Mouse (Mus musculus) heart, adult 2 months (tissue): ENCODE measurements around the gene Ush1c. TPM values are rescaled to one million over a fixed set of nuclear protein-coding genes. Genes with fewer than 3 reads are reported as not detected.
"Not testable (repeated sequence)": the region's sequence is repeated elsewhere in the genome, so short reads cannot be mapped to it uniquely, and the experiment has no call there.

Source experiments
- DNase-seq, 2 experiments: peaks; one replicate each; pipeline ENCODE4 v3.0.0; 2021
- H3K27ac ChIP-seq: fragments of 200-600 bp; 2 replicates; pipeline ENCODE4 v1.8.1; 2022
- H3K27me3 ChIP-seq: fragments of 200-500 bp; 2 replicates; pipeline ENCODE4 v1.6.1; 2012; ENCODE audit warnings: mild to moderate bottlenecking, low read length, inconsistent platforms, mixed read lengths; ENCODE audit not compliant: control insufficient read depth, insufficient read depth
- H3K36me3 ChIP-seq: fragments of 200-500 bp; 2 replicates; pipeline ENCODE4 v1.6.1; 2012; ENCODE audit warnings: low read length, inconsistent platforms; ENCODE audit not compliant: control insufficient read depth, insufficient read depth
- H3K4me1 ChIP-seq: fragments of 200-500 bp; 2 replicates; pipeline ENCODE4 v1.6.1; 2011; ENCODE audit warnings: low read length; ENCODE audit not compliant: control insufficient read depth, insufficient read depth
- H3K4me3 ChIP-seq: fragments of 200-600 bp; 2 replicates; pipeline ENCODE4 v1.8.1; 2022
- H3K79me2 ChIP-seq: fragments of 200-500 bp; replicated peaks from 2 replicates; pipeline ENCODE4 v1.6.1; 2012; ENCODE audit warnings: mild to moderate bottlenecking, inconsistent platforms, low read length, moderate library complexity, mixed read lengths; ENCODE audit not compliant: control insufficient read depth, insufficient read depth
- H3K9ac ChIP-seq: fragments of 200-500 bp; 2 replicates; pipeline ENCODE4 v1.6.1; 2012; ENCODE audit warnings: low read depth, mild to moderate bottlenecking, control low read depth, inconsistent platforms, low read length, mixed read lengths
- CTCF ChIP-seq: fragments of 200-600 bp; IDR thresholded peaks from 2 replicates; pipeline ENCODE4 v1.8.1; 2022; ENCODE audit warnings: antibody characterized with exemption, mild to moderate bottlenecking, moderate library complexity
- EP300 ChIP-seq: fragments of 200-500 bp; IDR thresholded peaks from 2 replicates; pipeline ENCODE4 v1.6.1; 2011; ENCODE audit warnings: low read depth, low read length, control low read depth; ENCODE audit not compliant: insufficient read depth
- POLR2A ChIP-seq: fragments of 200-500 bp; IDR thresholded peaks from 2 replicates; pipeline ENCODE4 v1.6.1; 2011; ENCODE audit warnings: mild to moderate bottlenecking, low read depth, low read length, control low read depth; ENCODE audit not compliant: insufficient read depth
- WGBS: fragments of 180-500 bp; shearing (Covaris S2); methylation state at CpG from one replicate; pipeline ENCODE4 v1.1.7; 2018; 5-methylcytosine and 5-hydroxymethylcytosine counted together
- intact Hi-C: fragments of 180-260 bp; cut with DNase I; formaldehyde crosslinking; loops from one replicate; pipeline ENCODE4 v1.15.1; 2025
- polyA plus RNA-seq: library from polyadenylated mRNA; depleted of rRNA; stranded (reverse); fragments of >200 nt; gene quantifications from 2 replicates; pipeline ENCODE4 v1.2.3, GENCODE M21; 2012
- total RNA-seq, 2 experiments: library from RNA; stranded (reverse); gene quantifications; 2 replicates each; pipeline ENCODE4 v1.2.3; 2021

Gene Ush1c
- total and polyA plus RNA-seq, 3 experiments, result 4.0 to 5.5 (median 5.1) TPM

DNA sequence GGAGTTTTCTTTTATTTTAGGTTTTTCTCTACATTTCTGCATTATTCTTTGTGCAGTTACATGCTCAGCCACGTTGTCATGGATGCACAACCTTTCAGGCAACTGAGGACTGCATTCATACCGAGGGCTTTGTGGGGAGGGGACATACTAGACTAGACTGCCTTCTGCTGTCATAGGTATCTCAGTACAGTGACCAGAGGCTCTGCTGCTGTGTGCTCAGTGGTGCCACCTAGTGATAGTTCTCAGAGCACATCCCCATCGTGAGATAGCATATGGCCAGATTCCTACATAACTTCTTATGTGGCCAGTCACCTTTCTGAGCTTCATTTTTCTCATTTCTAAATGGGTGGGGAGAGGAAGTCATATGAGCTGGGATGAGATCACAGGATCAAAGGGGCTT, 56.7 kb downstream of the Ush1c start:
- no peaks in the 10 kb centered on the region for H3K36me3 ChIP-seq
- TF ChIP-seq CTCF, result peak; percentile 88
- 0 out of 2 replicates have a peak, but pooled peaks have one; percentile 19 for TF ChIP-seq EP300
- no peak for TF ChIP-seq POLR2A
- no peak overlapping the region for H3K4me3 ChIP-seq
- intact Hi-C loops, result loop anchor here (1.0 kb wide), 1 partner anchor 85 kb away; no protein-coding TSS in a partner anchor
- no peak overlapping the region for H3K9ac ChIP-seq
- no peaks in the 10 kb centered on the region for H3K79me2 ChIP-seq
- 3% methylated on average over 3 of the region's 3 CpGs for WGBS
- peak in 1 of 2 experiments; percentile 37 for DNase-seq
- no peaks in the 10 kb centered on the region for H3K4me1 ChIP-seq
- no peak overlapping the region for H3K27ac ChIP-seq
- no peaks in the 10 kb centered on the region for H3K27me3 ChIP-seq

DNA sequence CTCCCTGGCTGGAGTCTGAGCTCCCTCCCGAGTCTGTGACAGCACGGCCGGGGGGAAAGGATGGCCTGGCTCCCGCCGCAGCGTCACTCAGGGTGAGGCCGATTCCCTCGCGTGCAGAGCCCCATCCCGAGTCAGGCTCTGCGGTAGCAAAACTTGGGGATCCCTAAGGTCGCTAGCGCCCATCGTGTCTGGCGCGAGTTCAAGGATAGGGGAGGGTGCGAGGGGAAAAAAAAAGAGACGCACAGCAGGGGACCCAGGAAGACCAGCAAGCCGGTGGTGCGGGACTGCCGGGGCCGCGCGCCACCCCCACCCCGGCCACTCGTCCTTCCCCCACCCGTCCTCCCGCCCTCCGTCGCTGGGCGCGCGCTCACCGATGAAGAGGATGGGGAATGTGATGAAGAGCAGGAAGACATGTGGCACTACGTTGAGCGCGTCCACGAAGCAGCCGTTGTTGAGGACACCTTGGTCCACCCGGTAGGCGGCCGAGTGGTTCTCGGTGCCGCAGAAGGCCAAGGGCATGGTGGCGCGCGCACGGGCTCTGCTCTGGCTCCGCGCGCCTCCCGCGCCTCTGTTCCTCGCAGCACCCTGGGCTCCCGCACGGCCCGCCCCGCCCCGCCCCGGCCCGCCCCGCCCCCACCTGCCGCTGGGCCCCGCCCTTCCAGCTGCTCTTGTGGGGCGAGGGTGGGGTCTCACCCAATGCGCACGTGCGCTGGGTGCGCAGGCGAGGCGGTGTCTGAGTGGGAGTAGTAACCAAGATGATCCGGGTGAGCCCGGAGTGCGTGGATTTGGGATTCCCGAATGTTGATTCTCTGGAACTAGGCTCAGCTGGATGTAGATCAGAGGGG, 58.6 kb downstream of the Ush1c start, which contains the start of gene Abcc8:
TSS of gene Abcc8 (minus strand) at position 603 of the 845 bp plus-strand sequence.
- Histone ChIP-seq H3K27ac (peak within 1 kb of the TSS; percentile 55), H3K9ac (peak within 1 kb of the TSS; percentile 75), H3K4me3 (peak within 1 kb of the TSS; percentile 43), H3K79me2 (no peaks in the 10 kb centered on the region), H3K4me1 (no peaks in the 10 kb centered on the region), H3K27me3 (no peaks in the 10 kb centered on the region), H3K36me3 (no peaks in the 10 kb centered on the region)
- TF ChIP-seq EP300, result no peak
- TF ChIP-seq POLR2A, result 0 out of 2 replicates have a peak, but pooled peaks have one; percentile 22
- WGBS, result 2% methylated on average over 68 of the region's 75 CpGs
- intact Hi-C loops, result loop anchor here (5.0 kb wide), 1 partner anchor 47 kb away; no protein-coding TSS in a partner anchor
- peak; percentile 14 to 32 for DNase-seq

- DNase-seq, H3K79me2 ChIP-seq, H3K36me3 ChIP-seq, H3K4me3 ChIP-seq, H3K27me3 ChIP-seq, H3K9ac ChIP-seq, intact Hi-C loops, H3K4me1 ChIP-seq, H3K27ac ChIP-seq: not testable (repeated sequence)
- 69% methylated on average over 1 of the region's 1 CpGs for WGBS
Measured at GRCm38 (mm10) chr7:46168980-46169379, 69.3 kb downstream of the Ush1c start.

GRCm38 (mm10) chr7:46168402-46168801, 69.9 kb downstream of the Ush1c start:
- DNase-seq, result no peak
- no peaks in the 10 kb centered on the region for H3K4me1 ChIP-seq
- no peaks in the 10 kb centered on the region for H3K27me3 ChIP-seq
- no peak overlapping the region for H3K4me3 ChIP-seq
- 90% methylated on average over 6 of the region's 6 CpGs for WGBS
- no peaks in the 10 kb centered on the region for H3K79me2 ChIP-seq
- no peak for TF ChIP-seq POLR2A
- TF ChIP-seq EP300, result no peak
- TF ChIP-seq CTCF, result no peak
- no peak overlapping the region for H3K9ac ChIP-seq
- no peak overlapping the region for H3K27ac ChIP-seq
- intact Hi-C loops, result no loop called here
- H3K36me3 ChIP-seq, result no peaks in the 10 kb centered on the region

- Histone ChIP-seq H3K4me1 (no peaks in the 10 kb centered on the region; the same call in 1 of the 2 replicates), H3K27me3 (no peaks in the 10 kb centered on the region), H3K4me3 (no peak overlapping the region), H3K79me2 (no peaks in the 10 kb centered on the region), H3K9ac (no peak overlapping the region), H3K36me3 (no peaks in the 10 kb centered on the region), H3K27ac (no peak overlapping the region)
- WGBS, result 89% methylated on average over 7 of the region's 7 CpGs
- intact Hi-C loops, result no loop called here
- TF ChIP-seq EP300, result no peak
- no peak for TF ChIP-seq POLR2A
- TF ChIP-seq CTCF, result no peak
- no peak for DNase-seq
Measured at GRCm38 (mm10) chr7:46167901-46168300, 70.4 kb downstream of the Ush1c start.

GRCm38 (mm10) chr7:46165876-46166275, 72.4 kb downstream of the Ush1c start:
- 89% methylated on average over 11 of the region's 11 CpGs for WGBS
- H3K4me3 ChIP-seq, result no peak overlapping the region
- no peaks in the 10 kb centered on the region for H3K27me3 ChIP-seq
- DNase-seq, result no peak
- H3K27ac ChIP-seq, result no peak overlapping the region
- H3K79me2 ChIP-seq, result no peaks in the 10 kb centered on the region
- peaks cover 1% of the 10 kb centered on the region; the same call in 1 of the 2 replicates for H3K4me1 ChIP-seq
- intact Hi-C loops, result no loop called here
- H3K36me3 ChIP-seq, result no peaks in the 10 kb centered on the region
- no peak for TF ChIP-seq POLR2A
- TF ChIP-seq CTCF, result no peak
- TF ChIP-seq EP300, result no peak
- no peak overlapping the region for H3K9ac ChIP-seq
